19 mouse cellular contexts compared by ENCODE assay signal in genomic region chr4:152021568-152022097, GRCm38 (mm10). TPM values are rescaled to one million over a fixed set of nuclear protein-coding genes. Genes with fewer than 3 reads are reported as not detected.
DNase-seq lines count a peak whose midpoint lies in the region; ATAC-seq and TF ChIP-seq lines count a peak whose summit lies in the region.
"Had no signal": no experiment of that assay in that cellular context is flagged by ENCODE, and none has a peak within 500 bp of the region (broad histone marks: within the 10 kb centered on the region; RNA-seq: fewer than 3 reads in every experiment).

No protein-coding gene starts in this region.

- no peaks in the 10 kb centered on the region for H3K9me3 ChIP-seq in intestine, postnatal 0 days (ENCODE audit: control insufficient read depth)
- H3K9me3 ChIP-seq in intestine, embryonic 15.5 days, result no peaks in the 10 kb centered on the region
- H3K9me3 ChIP-seq: embryonic facial prominence, embryonic 15.5 days; midbrain, embryonic 10.5 days had no signal

- no peak overlapping the region for H3K9ac ChIP-seq in intestine, postnatal 0 days (ENCODE audit: low read depth, low read length)
- H3K9ac ChIP-seq in intestine, embryonic 15.5 days, result no peak overlapping the region
- H3K9ac ChIP-seq: embryonic facial prominence, embryonic 15.5 days; forebrain, postnatal 0 days had no signal

- H3K4me2 ChIP-seq in intestine, postnatal 0 days (replicated peaks; ENCODE audit: low read depth), result no peak overlapping the region
- no peak overlapping the region for H3K4me2 ChIP-seq in intestine, embryonic 15.5 days (replicated peaks)
- H3K4me2 ChIP-seq: embryonic facial prominence, embryonic 15.5 days had no signal

- peak; percentile 31; the same call in 1 of the 2 replicates for TF ChIP-seq CTCF in intestine, postnatal 0 days (IDR thresholded peaks at IDR 0.05; ENCODE audit: low read depth)
- peak; percentile 11; the same call in 1 of the 2 replicates for TF ChIP-seq CTCF in lung, adult 2 months (IDR thresholded peaks at IDR 0.05; ENCODE audit: insufficient read depth, low read length)
- 0 out of 2 replicates have a peak, but pooled peaks have one; percentile 1 for TF ChIP-seq CTCF in bone marrow, adult 2 months (IDR thresholded peaks at IDR 0.05; ENCODE audit: control insufficient read depth, insufficient read depth, low read length)

- peaks cover 5% of the 10 kb centered on the region for H3K4me1 ChIP-seq in intestine, postnatal 0 days (replicated peaks; ENCODE audit: control insufficient read depth, insufficient read depth, low read length)
- peaks cover 34% of the 10 kb centered on the region for H3K4me1 ChIP-seq in intestine, embryonic 15.5 days (replicated peaks)
- peaks cover 9% of the 10 kb centered on the region for H3K4me1 ChIP-seq in lung, adult 2 months (ENCODE audit: control insufficient read depth, insufficient read depth, low read length)
- peaks cover 2% of the 10 kb centered on the region for H3K4me1 ChIP-seq in bone marrow, adult 2 months (ENCODE audit: control insufficient read depth, insufficient read depth, low read length)

- no peak overlapping the region for H3K27ac ChIP-seq in intestine, postnatal 0 days (ENCODE audit: low read depth, low read length)
- no peak overlapping the region for H3K27ac ChIP-seq in intestine, embryonic 15.5 days
- H3K27ac ChIP-seq in bone marrow, adult 2 months (ENCODE audit: control insufficient read depth, insufficient read depth, low read depth, low read length, poor library complexity), result no peak overlapping the region
- H3K27ac ChIP-seq: embryonic facial prominence, embryonic 15.5 days; hindbrain, postnatal 0 days; midbrain, embryonic 10.5 days had no signal

- no peak for ATAC-seq in intestine, postnatal 0 days
- no peak for ATAC-seq in intestine, embryonic 15.5 days
- ATAC-seq: forebrain, postnatal 0 days; hindbrain, postnatal 0 days had no signal

- 75% methylated on average over 12 of the region's 12 CpGs for WGBS in intestine, postnatal 0 days
- WGBS in intestine, embryonic 15.5 days, result 76% methylated on average over 12 of the region's 12 CpGs
- 80% methylated on average over 12 of the region's 12 CpGs for WGBS in lung, adult 2 months
- WGBS in bone marrow, adult 2 months, result 84% methylated on average over 12 of the region's 12 CpGs

- no peak overlapping the region for H3K4me3 ChIP-seq in intestine, postnatal 0 days (ENCODE audit: low read depth, low read length)
- H3K4me3 ChIP-seq in intestine, embryonic 15.5 days (replicated peaks), result no peak overlapping the region
- H3K4me3 ChIP-seq in lung, adult 2 months (replicated peaks; ENCODE audit: extremely low read depth, low read depth, low read length), result no peak overlapping the region
- no peak overlapping the region for H3K4me3 ChIP-seq in bone marrow, adult 2 months (replicated peaks; ENCODE audit: control insufficient read depth, low read depth, low read length)
- H3K4me3 ChIP-seq: embryonic facial prominence, embryonic 15.5 days; midbrain, embryonic 10.5 days had no signal

- H3K27me3 ChIP-seq in intestine, postnatal 0 days (replicated peaks; ENCODE audit: control insufficient read depth, insufficient read depth, low read length), result no peaks in the 10 kb centered on the region
- no peaks in the 10 kb centered on the region for H3K27me3 ChIP-seq in intestine, embryonic 15.5 days (replicated peaks)
- H3K27me3 ChIP-seq: embryonic facial prominence, embryonic 15.5 days had no signal

- no peak for TF ChIP-seq POLR2A in lung, adult 2 months (IDR thresholded peaks at IDR 0.05; ENCODE audit: borderline replicate concordance, extremely low read depth, low read depth, low read length)
- TF ChIP-seq POLR2A in bone marrow, adult 2 months (IDR thresholded peaks at IDR 0.05; ENCODE audit: borderline replicate concordance, control insufficient read depth, low read depth, low read length), result no peak

- DNase-seq in cerebellum, adult 11-12 months, result peak; percentile 32
- DNase-seq in cerebellum, adult 9-10 months, result no peak
- DNase-seq in lung, adult 2 months, result no peak
- no peak for DNase-seq in lung, postnatal 10 days
- no peak for DNase-seq in embryo, embryonic 11 days
- DNase-seq: adrenal gland, postnatal 25 days; cerebellum, adult 8-10 months; forebrain, postnatal 0 days; heart, postnatal 36 days; kidney, adult 18-20 months; kidney, postnatal 14 days; right cerebral cortex, postnatal 25 days; thymus, adult 2 months had no signal

- peaks cover 49% of the 10 kb centered on the region for H3K36me3 ChIP-seq in intestine, postnatal 0 days (ENCODE audit: control insufficient read depth, insufficient read depth)
- H3K36me3 ChIP-seq in intestine, embryonic 15.5 days, result peaks cover 44% of the 10 kb centered on the region

RNA-seq across cellular contexts. Expression of gene Zbtb48, which starts 5.8 kb away (rescaled TPM):
- polyA plus RNA-seq in intestine, postnatal 0 days (2015; fragmentation: Nextera tagmentation; extraction: Ambion mirVana), result 6.7 and 7.6 TPM in 2 replicates
- polyA plus RNA-seq in intestine, embryonic 15.5 days (2015; fragmentation: Nextera tagmentation; extraction: Ambion mirVana), result 15.6 and 19.0 TPM in 2 replicates
- 15.9 and 21.6 TPM in 2 replicates for polyA plus RNA-seq in lung, adult 2 months (2012; rRNA removed)
- 7.7 and 21.0 TPM in 2 replicates for polyA plus RNA-seq in bone marrow, adult 2 months (2011; ENCODE audit: insufficient read depth, insufficient read length, low replicate concordance, missing spikeins)

RNA-seq across cellular contexts. Expression of gene Klhl21, which starts 13.0 kb away (rescaled TPM):
- 5.3 and 5.8 TPM in 2 replicates for polyA plus RNA-seq in intestine, postnatal 0 days (2015; fragmentation: Nextera tagmentation; extraction: Ambion mirVana)
- polyA plus RNA-seq in intestine, embryonic 15.5 days (2015; fragmentation: Nextera tagmentation; extraction: Ambion mirVana), result 10.6 and 10.9 TPM in 2 replicates
- polyA plus RNA-seq in lung, adult 2 months (2012; rRNA removed), result 43.6 and 48.6 TPM in 2 replicates
- 3.5 and 6.6 TPM in 2 replicates for polyA plus RNA-seq in bone marrow, adult 2 months (2011; ENCODE audit: insufficient read depth, insufficient read length, low replicate concordance, missing spikeins)

RNA-seq across cellular contexts. Expression of gene Tas1r1, which starts 16.7 kb away (rescaled TPM):
- 0.08 TPM in 1 of 2 replicates, not detected in the other for polyA plus RNA-seq in intestine, postnatal 0 days (2015; fragmentation: Nextera tagmentation; extraction: Ambion mirVana)
- 0.19 and 0.44 TPM in 2 replicates for polyA plus RNA-seq in intestine, embryonic 15.5 days (2015; fragmentation: Nextera tagmentation; extraction: Ambion mirVana)
- 0.08 TPM in 1 of 2 replicates, not detected in the other for polyA plus RNA-seq in lung, adult 2 months (2012; rRNA removed)
- polyA plus RNA-seq in bone marrow, adult 2 months (2011; ENCODE audit: insufficient read depth, insufficient read length, low replicate concordance, missing spikeins), result 1.0 TPM in 1 of 2 replicates, not detected in the other

RNA-seq across cellular contexts. Expression of gene Nol9, which starts 17.5 kb away (rescaled TPM):
- polyA plus RNA-seq in intestine, postnatal 0 days (2015; fragmentation: Nextera tagmentation; extraction: Ambion mirVana), result 9.7 and 10.7 TPM in 2 replicates
- polyA plus RNA-seq in intestine, embryonic 15.5 days (2015; fragmentation: Nextera tagmentation; extraction: Ambion mirVana), result 31.3 and 31.7 TPM in 2 replicates
- 16.7 and 18.2 TPM in 2 replicates for polyA plus RNA-seq in lung, adult 2 months (2012; rRNA removed)
- polyA plus RNA-seq in bone marrow, adult 2 months (2011; ENCODE audit: insufficient read depth, insufficient read length, low replicate concordance, missing spikeins), result 8.1 and 11.9 TPM in 2 replicates

RNA-seq across cellular contexts. Expression of gene Phf13, which starts 25.6 kb away (rescaled TPM):
- polyA plus RNA-seq in intestine, postnatal 0 days (2015; fragmentation: Nextera tagmentation; extraction: Ambion mirVana), result 10.6 and 11.0 TPM in 2 replicates
- 20.4 and 21.0 TPM in 2 replicates for polyA plus RNA-seq in intestine, embryonic 15.5 days (2015; fragmentation: Nextera tagmentation; extraction: Ambion mirVana)
- polyA plus RNA-seq in lung, adult 2 months (2012; rRNA removed), result 8.9 TPM in 2 replicates
- 1.9 and 2.8 TPM in 2 replicates for polyA plus RNA-seq in bone marrow, adult 2 months (2011; ENCODE audit: insufficient read depth, insufficient read length, low replicate concordance, missing spikeins)
